Mouse (Mus musculus): ENCODE measurements around the gene Srsy.
"Not testable (repeated sequence)": the region's sequence is repeated elsewhere in the genome, so short reads cannot be mapped to it uniquely, and the experiment has no call there.

Gene Srsy

DNA sequence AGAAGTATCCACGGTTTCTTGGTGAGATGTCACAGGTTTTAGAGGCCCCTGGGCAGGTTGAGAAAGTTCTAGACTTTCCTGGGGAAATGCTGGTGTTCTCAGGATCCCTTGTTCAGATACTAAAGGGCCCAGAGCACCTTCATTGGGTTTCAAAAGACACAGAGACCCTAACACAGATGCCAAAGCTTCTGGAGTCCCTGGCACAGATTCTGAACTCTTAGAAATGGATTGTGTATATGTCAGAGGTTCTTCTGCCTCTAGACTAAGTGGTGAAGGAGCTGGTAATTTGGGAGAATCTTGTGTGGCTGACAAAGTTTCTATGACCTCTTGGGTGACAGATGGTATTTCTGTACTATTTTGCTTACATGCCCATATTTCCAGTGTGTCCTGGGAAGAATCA lies at the start of gene Srsy:
TSS of gene Srsy (minus strand) at position 101 of the 400 bp plus-strand sequence.
- not testable (repeated sequence) for DNase-seq

Measured in cerebellum, adult 18-20 months (tissue).